Mouse (Mus musculus): ENCODE measurements around the gene Klk1b21.

DNA sequence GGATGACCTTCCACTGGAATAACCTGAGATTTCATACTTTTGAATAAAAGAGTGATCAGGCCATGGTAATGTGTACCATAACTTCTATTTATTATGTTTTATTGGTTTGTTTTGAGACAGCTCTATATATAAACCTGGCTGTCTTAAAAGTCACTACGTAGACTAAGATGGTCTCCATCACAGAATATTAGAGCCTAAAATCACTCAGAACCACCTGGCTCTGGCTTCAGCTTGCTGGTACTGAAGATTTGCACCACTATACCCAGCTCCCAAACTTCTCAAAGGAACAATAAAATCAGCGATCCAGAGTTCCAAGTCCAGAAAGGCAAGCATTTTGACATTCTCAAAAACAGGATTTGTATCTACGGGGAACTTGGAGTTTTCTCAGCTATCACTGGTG, 34.3 kb downstream of the Klk1b21 start, which contains the start of gene Klk1b16:
- no peak for TF ChIP-seq CTCF (IDR thresholded peaks at IDR 0.05; ENCODE audit: borderline replicate concordance, insufficient read depth, low read depth, low read length)
- no peak for TF ChIP-seq POLR2A (IDR thresholded peaks at IDR 0.05; ENCODE audit: borderline replicate concordance, insufficient read depth, low read length)
